Mouse (Mus musculus) heart, postnatal 0 days (tissue): ENCODE measurements at regions not wholly inside any gene's neighbourhood (a gene's known extent, or its start where the extent isn't known, plus 50 kb on each side); places are given as distances from the start of the nearest gene placed in this dataset.

Experiments
- CTCF ChIP-seq: IDR thresholded peaks from 2 replicates; pipeline ENCODE4 v1.5.1; 2016; ENCODE audit warnings: antibody characterized with exemption, control low read depth, low read depth
- EP300 ChIP-seq: IDR thresholded peaks from 2 replicates; pipeline ENCODE4 v1.6.1; 2016; ENCODE audit warnings: antibody characterized with exemption, low read depth

DNA sequence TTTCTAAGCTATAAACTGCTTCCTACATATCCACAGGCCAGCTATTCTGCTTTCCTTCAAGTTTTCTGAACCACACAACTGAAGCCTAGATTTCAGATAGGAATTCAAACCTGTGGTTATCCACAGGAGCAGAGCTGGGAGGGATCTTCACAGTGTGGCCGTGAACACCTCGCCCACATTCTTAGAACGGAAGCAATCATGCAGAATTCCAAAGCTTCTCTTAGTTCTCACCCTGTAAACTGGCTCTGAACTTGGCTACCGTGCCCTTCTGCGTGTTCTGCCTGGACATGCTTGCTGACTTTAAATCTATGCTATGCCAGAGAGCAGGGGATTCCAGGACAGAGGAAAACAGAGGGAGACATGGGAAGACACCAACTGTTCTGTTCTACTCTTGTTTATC lies 70.2 kb upstream of the Kctd3 start:
- TF ChIP-seq EP300 (no peak), CTCF (no peak)
